Mouse (Mus musculus) neural tube, embryonic 11.5 days (tissue): ENCODE data around the gene Gm45713. TPM values are rescaled to one million over a fixed set of nuclear protein-coding genes. Genes with fewer than 3 reads are reported as not detected.
"Not testable (repeated sequence)": the region's sequence is repeated elsewhere in the genome, so short reads cannot be mapped to it uniquely, and the experiment has no call there.

Experiments
- ATAC-seq: fragments of 200-750 bp; cut with Nextera tagmentation; 2 replicates; pipeline ENCODE4 v1.8.0; 2017; ENCODE audit warnings: moderate number of reproducible peaks, mild to moderate bottlenecking, moderate TSS enrichment, moderate library complexity; ENCODE audit not compliant: insufficient read depth, low FRiP score, low TSS enrichment
- DNase-seq: peaks from one replicate; pipeline ENCODE4 v3.0.0-alpha.2; 2015; ENCODE audit warnings: low spot score
- H3K27ac ChIP-seq: fragments of 300-500 bp; sonication (generic); 2 replicates; pipeline ENCODE4 v1.5.1; 2014; ENCODE audit warnings: low read depth, mild to moderate bottlenecking, low read length
- H3K27me3 ChIP-seq: fragments of 300-500 bp; sonication (generic); 2 replicates; pipeline ENCODE4 v1.6.1; 2014; ENCODE audit warnings: mild to moderate bottlenecking, low read length, mixed read lengths; ENCODE audit not compliant: control insufficient read depth, insufficient read depth
- H3K36me3 ChIP-seq: fragments of 300-500 bp; sonication (generic); 2 replicates; pipeline ENCODE4 v1.6.1; 2014; ENCODE audit warnings: mild to moderate bottlenecking, low read length, moderate library complexity, mixed read lengths; ENCODE audit not compliant: control insufficient read depth, insufficient read depth
- H3K4me1 ChIP-seq: fragments of 300-500 bp; sonication (generic); 2 replicates; pipeline ENCODE4 v1.6.1; 2014; ENCODE audit warnings: low read length, mixed read lengths; ENCODE audit not compliant: control insufficient read depth, insufficient read depth
- H3K4me2 ChIP-seq: fragments of 300-500 bp; sonication (generic); 2 replicates; pipeline ENCODE4 v1.6.1; 2014; ENCODE audit warnings: low read depth, mild to moderate bottlenecking, moderate library complexity
- H3K4me3 ChIP-seq: fragments of 300-500 bp; sonication (generic); 2 replicates; pipeline ENCODE4 v1.5.1; 2014; ENCODE audit warnings: low read depth, low read length
- H3K9ac ChIP-seq: fragments of 300-500 bp; sonication (generic); 2 replicates; pipeline ENCODE4 v1.6.1; 2014; ENCODE audit warnings: mild to moderate bottlenecking, low read length
- H3K9me3 ChIP-seq: fragments of 300-500 bp; sonication (generic); 2 replicates; pipeline ENCODE4 v1.6.1; 2016; ENCODE audit warnings: low read length; ENCODE audit not compliant: control insufficient read depth
- WGBS: fragments of 180-500 bp; shearing (Covaris S2); extraction: QIAGEN DNeasy Blood & Tissue Kit; methylation state at CpG from one replicate; pipeline ENCODE4 v1.1.7; 2014; 5-methylcytosine and 5-hydroxymethylcytosine counted together
- polyA plus RNA-seq: library from polyadenylated mRNA; unstranded; fragments of >200 nt; fragmentation: Nextera tagmentation; extraction: Ambion mirVana; gene quantifications from 2 replicates; pipeline ENCODE4 v1.2.1, GENCODE M21; 2014

Gm45713 gene
- polyA plus RNA-seq, 1 experiment from 2014 or later: 0.21 TPM

DNA sequence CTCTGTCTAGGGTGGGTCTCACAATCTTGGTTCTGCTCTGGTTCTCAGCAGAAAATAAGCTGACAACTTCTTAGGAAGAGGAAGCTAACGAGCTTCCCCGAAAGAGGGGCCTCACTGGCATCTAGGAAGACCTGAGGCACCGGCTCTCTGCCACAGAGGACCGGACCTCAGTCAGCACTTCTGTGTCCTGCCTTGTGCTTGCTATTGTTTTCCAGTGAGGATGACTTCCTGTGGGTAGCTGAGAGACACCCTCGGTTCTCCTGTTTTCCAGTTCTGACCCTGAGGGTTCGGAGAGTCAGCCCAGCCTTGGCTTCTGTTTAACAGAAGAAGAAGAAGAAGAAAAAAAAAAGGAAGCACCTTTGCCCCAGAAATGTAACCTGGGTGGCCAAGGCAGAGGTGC is 38.6 kb downstream of the Gm45713 start:
- ATAC-seq: no peak
- DNase-seq: no peak
- no peak overlapping the region for H3K27ac ChIP-seq

DNA sequence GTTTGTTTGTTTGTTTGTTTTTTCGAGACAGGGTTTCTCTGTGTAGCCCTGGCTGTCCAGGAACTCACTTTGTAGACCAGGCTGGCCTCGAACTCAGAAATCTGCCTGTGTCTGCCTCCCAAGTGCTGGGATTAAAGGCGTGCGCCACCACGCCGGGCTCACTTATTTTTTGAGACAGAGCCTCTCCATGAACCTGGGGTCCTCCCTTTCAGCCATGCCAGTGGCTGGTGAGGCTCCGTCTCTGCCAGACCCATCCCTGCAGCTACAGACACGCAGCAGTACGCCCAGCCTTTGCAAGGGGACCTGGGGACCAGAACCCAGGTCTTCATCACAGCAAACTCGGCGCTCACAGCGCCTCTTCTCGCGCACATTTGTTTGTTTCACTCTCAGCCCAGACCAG is 40.1 kb downstream of the Gm45713 start:
- DNase-seq, H3K36me3 ChIP-seq, H3K27me3 ChIP-seq, H3K9ac ChIP-seq, H3K9me3 ChIP-seq, H3K27ac ChIP-seq, ATAC-seq, H3K4me2 ChIP-seq, H3K4me1 ChIP-seq, H3K4me3 ChIP-seq: not testable (repeated sequence)
- 92% methylated on average over 14 of the region's 14 CpGs for WGBS

More for the DNA sequence above, 38.6 kb downstream of the Gm45713 start:
- Histone ChIP-seq H3K4me3 (no peak overlapping the region), H3K4me1 (no peaks in the 10 kb centered on the region), H3K27me3 (no peaks in the 10 kb centered on the region), H3K36me3 (no peaks in the 10 kb centered on the region), H3K4me2 (no peak overlapping the region), H3K9ac (no peak overlapping the region), H3K9me3 (no peaks in the 10 kb centered on the region)
- WGBS: 80% methylated on average over 6 of the region's 6 CpGs

DNA sequence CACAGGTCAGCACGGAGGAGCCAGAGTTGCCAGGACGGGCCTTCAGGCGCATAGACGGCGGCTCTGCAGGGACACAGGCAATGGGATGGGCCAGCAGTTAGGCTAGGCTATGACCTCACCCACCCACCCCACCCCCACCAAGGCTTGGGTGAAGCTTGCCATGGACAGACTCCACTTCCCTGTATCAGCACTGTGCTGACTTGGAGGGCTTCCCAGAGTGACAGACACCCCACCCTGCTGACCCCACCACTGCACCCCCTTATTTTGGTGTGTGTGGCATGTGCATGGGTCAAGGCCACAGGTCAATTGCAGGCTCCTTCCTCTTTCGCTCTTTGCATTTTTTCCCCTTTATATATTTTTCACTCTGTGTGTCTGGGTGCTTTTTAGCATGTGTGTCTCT is 40.7 kb downstream of the Gm45713 start:
- Histone ChIP-seq H3K36me3 (no peaks in the 10 kb centered on the region), H3K4me3 (no peak overlapping the region), H3K9me3 (no peaks in the 10 kb centered on the region), H3K9ac (no peak overlapping the region), H3K4me2 (no peak overlapping the region), H3K27ac (no peak overlapping the region), H3K4me1 (0 out of 2 replicates have a peak, but pooled peaks cover 2% of the 10 kb centered on the region), H3K27me3 (no peaks in the 10 kb centered on the region)
- ATAC-seq (no peak), DNase-seq (no peak)
- 82% methylated on average over 6 of the region's 6 CpGs for WGBS

DNA sequence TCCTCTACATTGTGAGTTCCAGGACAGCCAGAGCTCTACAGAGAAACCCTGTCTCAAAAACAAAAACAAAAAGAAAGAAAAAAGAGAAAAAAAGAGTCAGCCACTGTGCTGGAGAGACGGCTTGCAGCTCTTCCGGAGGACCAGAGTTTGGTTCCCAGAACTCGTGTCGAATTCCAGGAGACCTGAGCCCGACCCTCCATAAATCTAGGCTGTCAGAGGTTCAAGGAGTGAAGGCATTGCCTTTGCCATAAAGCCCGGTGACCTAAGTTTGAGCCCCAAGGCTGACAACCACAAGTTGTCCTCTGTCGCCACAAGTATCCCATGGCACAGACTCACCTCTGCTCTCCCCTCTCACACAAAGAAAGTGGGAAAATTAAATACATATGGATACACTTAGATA is 41.9 kb downstream of the Gm45713 start:
- 0 out of 2 replicates have a peak overlapping the region, but pooled peaks have one; percentile 42 for H3K27ac ChIP-seq
- H3K4me1 ChIP-seq: 0 out of 2 replicates have a peak, but pooled peaks cover 2% of the 10 kb centered on the region
- H3K9ac ChIP-seq: no peak overlapping the region
- WGBS: 9% methylated on average over 7 of the region's 7 CpGs
- no peak overlapping the region for H3K4me3 ChIP-seq
- ATAC-seq (no peak), DNase-seq (no peak)
- no peaks in the 10 kb centered on the region for H3K36me3 ChIP-seq
- no peaks in the 10 kb centered on the region for H3K27me3 ChIP-seq
- no peaks in the 10 kb centered on the region for H3K9me3 ChIP-seq
- no peak overlapping the region for H3K4me2 ChIP-seq

DNA sequence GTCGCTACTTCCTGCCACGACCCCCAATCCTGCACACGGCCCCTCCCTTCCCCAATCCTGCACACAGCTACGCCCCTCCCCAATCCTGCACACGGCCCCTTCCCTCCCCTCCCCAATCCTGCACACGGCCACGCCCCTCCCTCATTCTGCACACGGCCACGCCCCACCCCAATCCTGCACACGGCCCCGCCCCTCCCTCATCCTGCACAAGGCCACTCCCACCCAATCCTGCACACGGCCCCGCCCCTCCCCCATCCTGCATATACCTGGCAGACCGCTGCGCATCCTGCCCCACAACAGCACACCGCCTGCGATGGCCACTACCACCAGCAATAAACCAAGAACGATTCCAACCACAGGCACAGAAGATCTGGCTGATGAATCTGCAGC is 42.5 kb downstream of the Gm45713 start:
- Histone ChIP-seq H3K36me3 (no peaks in the 10 kb centered on the region), H3K27ac (0 out of 2 replicates have a peak overlapping the region, but pooled peaks have one; percentile 42), H3K4me3 (no peak overlapping the region), H3K27me3 (no peaks in the 10 kb centered on the region), H3K9me3 (no peaks in the 10 kb centered on the region), H3K4me1 (0 out of 2 replicates have a peak, but pooled peaks cover 2% of the 10 kb centered on the region), H3K4me2 (no peak overlapping the region), H3K9ac (no peak overlapping the region)
- WGBS: 35% methylated on average over 13 of the region's 18 CpGs
- DNase-seq: peak; percentile 49
- ATAC-seq: no peak

DNA sequence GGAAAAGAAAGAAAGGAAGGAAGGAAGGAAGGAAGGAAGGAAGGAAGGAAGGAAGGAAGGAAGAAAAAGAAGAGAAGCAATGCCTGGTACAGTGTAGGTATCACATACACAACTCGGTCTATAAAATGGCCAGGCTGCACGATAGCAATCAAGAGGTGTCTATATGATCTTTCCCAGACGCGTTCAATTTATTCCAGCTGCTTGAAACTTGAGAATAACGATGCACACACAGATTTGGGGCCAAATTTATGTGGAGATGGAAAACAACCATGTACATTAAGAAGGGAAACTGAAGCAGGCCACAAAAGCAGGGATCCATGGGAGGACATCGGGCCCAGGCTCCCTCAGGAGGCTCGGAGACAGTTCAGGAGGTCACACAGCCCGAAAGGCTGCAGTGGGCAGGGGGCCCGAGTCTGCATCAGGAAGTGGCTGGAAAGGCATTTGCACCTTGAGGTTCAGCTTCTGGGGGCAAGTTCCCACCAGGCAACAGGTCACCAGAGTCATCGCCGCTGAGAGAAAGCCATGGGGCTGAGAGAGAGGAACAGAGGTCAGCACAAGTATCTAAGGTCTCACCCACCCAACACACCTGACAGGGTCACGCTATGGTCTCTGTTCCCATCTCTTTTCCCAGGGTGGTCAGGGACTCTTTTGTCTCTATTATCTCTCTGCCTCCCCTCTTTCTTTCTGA is 43.1 kb downstream of the Gm45713 start:
- no peak overlapping the region for H3K9ac ChIP-seq
- ATAC-seq (no peak), DNase-seq (no peak)
- H3K9me3 ChIP-seq: no peaks in the 10 kb centered on the region
- H3K36me3 ChIP-seq: no peaks in the 10 kb centered on the region
- H3K4me2 ChIP-seq: no peak overlapping the region
- WGBS: 58% methylated on average over 12 of the region's 12 CpGs
- no peak overlapping the region for H3K27ac ChIP-seq
- 0 out of 2 replicates have a peak, but pooled peaks cover 2% of the 10 kb centered on the region for H3K4me1 ChIP-seq
- no peaks in the 10 kb centered on the region for H3K27me3 ChIP-seq
- no peak overlapping the region for H3K4me3 ChIP-seq

DNA sequence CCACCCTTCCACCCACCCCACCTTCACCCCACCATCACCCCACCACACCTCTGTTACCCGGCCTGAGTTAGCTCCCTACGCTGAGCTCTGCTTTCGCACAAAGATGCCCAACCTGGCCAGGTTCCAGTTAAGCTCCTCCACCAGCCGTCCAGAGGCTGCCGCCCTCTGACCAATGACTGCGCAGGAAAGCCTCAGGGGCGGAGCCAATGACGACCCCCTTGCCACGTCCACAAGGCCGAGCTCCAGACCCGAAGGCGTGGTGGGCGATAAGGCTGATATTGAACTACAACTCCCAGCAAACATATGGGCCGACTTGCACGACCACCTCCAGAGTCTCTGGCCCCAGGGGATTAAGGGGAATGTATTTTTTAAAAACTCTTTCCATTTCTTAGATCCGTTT is 44.0 kb downstream of the Gm45713 start, which contains the start of gene Rcn3:
TSS of gene Rcn3 (minus strand) at position 174 of the 400 bp plus-strand sequence.
- WGBS: under 1% methylated on average over 16 of the region's 16 CpGs
- Histone ChIP-seq H3K27ac (0 out of 2 replicates have a peak within 1 kb of the TSS, but pooled peaks have one; percentile 23), H3K36me3 (no peaks in the 10 kb centered on the region; the same call in 1 of the 2 replicates), H3K27me3 (no peaks in the 10 kb centered on the region), H3K4me1 (0 out of 2 replicates have a peak, but pooled peaks cover 2% of the 10 kb centered on the region), H3K9me3 (no peaks in the 10 kb centered on the region), H3K4me2 (peak within 1 kb of the TSS; percentile 60), H3K4me3 (peak within 1 kb of the TSS; percentile 49), H3K9ac (peak within 1 kb of the TSS; percentile 55)
- DNase-seq: peak; percentile 93
- peak; percentile 90 for ATAC-seq

DNA sequence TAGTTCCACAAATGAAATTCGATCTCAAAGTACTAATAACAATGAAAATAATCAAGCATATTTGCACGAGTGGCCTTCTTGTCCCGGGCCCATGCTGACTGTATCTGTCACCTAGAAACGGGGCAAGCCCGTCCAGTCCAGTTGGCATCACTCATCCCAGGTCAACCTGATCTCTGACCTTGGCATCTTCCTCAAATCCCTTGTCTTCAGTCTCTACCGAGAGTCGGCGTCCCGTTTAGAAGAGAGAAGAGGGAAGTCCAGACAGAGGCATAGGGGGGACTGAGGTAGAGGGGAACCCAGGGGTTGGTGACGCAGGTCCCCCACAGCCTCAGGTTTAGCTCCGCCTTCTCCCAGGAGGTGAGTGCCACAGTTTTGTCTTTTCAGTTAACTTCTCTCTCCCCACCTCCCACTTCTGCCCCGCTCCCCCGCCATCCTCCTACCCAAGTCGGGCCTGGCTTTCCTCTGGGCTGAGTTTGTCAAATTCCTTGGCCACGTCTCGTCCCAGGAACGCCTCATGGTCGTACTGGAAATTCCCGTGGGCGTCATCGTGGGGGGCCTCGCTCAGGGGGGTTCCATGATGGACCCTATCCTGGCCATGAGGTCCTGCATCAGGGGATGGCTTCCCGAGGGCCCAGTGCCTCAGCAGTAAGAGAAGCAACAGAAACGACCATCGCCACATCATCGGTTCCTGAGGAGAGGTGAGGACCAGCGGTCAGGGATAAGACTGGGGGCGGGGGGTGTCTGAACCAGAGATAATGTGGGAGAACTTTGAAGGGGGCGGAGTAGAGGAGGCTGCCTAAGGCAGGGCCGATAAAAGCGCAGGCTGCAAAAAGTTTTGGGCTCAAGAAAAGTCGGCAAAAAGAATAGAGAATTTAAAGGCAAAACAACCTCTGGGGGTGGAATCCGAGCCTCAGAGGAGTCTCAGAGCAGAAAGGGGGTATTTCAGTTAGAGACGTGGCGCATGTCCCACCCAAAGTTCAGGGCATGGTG is 44.7 kb downstream of the Gm45713 start:
- DNase-seq: peak; percentile 40
- 0 out of 2 replicates have a peak overlapping the region, but pooled peaks have one; percentile 23 for H3K27ac ChIP-seq
- WGBS: 16% methylated on average over 35 of the region's 35 CpGs

More for the DNA sequence above, 44.7 kb downstream of the Gm45713 start:
- Histone ChIP-seq H3K36me3 (peaks cover 4% of the 10 kb centered on the region), H3K4me2 (peak overlapping the region; percentile 60), H3K4me3 (peak overlapping the region; percentile 49), H3K9ac (peak overlapping the region; percentile 55), H3K27me3 (no peaks in the 10 kb centered on the region), H3K9me3 (no peaks in the 10 kb centered on the region), H3K4me1 (0 out of 2 replicates have a peak, but pooled peaks cover 2% of the 10 kb centered on the region)
- ATAC-seq: 0 out of 2 replicates have a peak, but pooled peaks have one; percentile 30
